Mouse (Mus musculus) ES-Bruce4 (cell line): Measurements from ENCODE around the gene Afg1l.

ENCODE experiments used
- CTCF ChIP-seq: IDR thresholded peaks from one replicate; pipeline ENCODE4 v1.8.1; 2011; ENCODE audit warnings: low read depth, low read length
- EP300 ChIP-seq: IDR thresholded peaks from 2 replicates; pipeline ENCODE4 v1.6.1; 2011; ENCODE audit warnings: low read depth, low read length; ENCODE audit not compliant: insufficient read depth
- POLR2A ChIP-seq: IDR thresholded peaks from one replicate; pipeline ENCODE4 v1.8.1; 2011; ENCODE audit warnings: low read length; ENCODE audit not compliant: insufficient read depth

DNA sequence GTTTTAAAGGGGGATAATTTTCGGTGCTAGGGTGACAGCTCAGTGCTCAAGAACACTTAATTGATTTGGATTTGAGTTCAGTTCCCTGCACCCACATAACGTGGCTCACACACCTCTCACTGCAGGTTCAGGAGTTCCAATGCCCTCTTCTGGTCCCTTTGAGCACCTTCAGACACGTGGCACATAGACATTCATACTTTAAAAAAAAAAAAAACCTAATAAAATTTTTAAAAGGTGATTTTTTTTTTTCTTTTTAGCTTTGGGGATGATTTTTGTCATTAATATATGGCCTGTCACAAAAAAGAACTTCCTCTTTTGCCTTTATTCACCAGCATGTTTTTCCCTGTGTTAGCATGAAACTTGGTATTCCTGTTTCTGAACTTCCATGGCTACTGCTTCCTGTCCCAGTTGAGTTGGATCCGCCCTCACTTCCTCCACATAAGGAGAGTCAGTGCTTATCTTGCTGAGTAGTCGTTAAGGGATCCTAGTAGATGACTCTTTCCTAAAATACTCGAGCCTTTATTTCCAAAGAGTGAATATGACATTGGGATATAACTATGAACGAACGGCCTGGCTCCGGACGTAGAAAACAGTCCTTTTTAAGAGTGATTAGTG lies 25.8 kb upstream of the Afg1l start:
- TF ChIP-seq POLR2A (no peak), CTCF (no peak), EP300 (no peak)
